Mouse (Mus musculus) forebrain, embryonic 15.5 days (tissue): ENCODE measurements at regions not wholly inside any gene's neighbourhood (a gene's known extent, or its start where the extent isn't known, plus 50 kb on each side); places are given as distances from the start of the nearest gene placed in this dataset.

Experiments
- ATAC-seq: fragments of 200-750 bp; cut with Nextera tagmentation; replicated peaks from 2 replicates; pipeline ENCODE4 v1.8.0; 2017; ENCODE audit warnings: mild to moderate bottlenecking, moderate TSS enrichment, moderate library complexity
- H3K27ac ChIP-seq: fragments of 300-500 bp; sonication (generic); replicated peaks from 2 replicates; pipeline ENCODE4 v1.5.1; 2015; ENCODE audit warnings: mild to moderate bottlenecking, inconsistent platforms
- H3K27me3 ChIP-seq: fragments of 300-500 bp; sonication (generic); 2 replicates; pipeline ENCODE4 v1.6.1; 2015; ENCODE audit warnings: inconsistent platforms
- H3K36me3 ChIP-seq: fragments of 300-500 bp; sonication (generic); 2 replicates; pipeline ENCODE4 v1.6.1; 2015; ENCODE audit warnings: mild to moderate bottlenecking, inconsistent platforms
- H3K4me1 ChIP-seq: fragments of 300-500 bp; sonication (generic); 2 replicates; pipeline ENCODE4 v1.6.1; 2015; ENCODE audit warnings: inconsistent platforms
- H3K4me2 ChIP-seq: fragments of 300-500 bp; sonication (generic); replicated peaks from 2 replicates; pipeline ENCODE4 v1.6.1; 2015; ENCODE audit warnings: mild to moderate bottlenecking, inconsistent platforms
- H3K4me3 ChIP-seq: fragments of 300-500 bp; sonication (generic); 2 replicates; pipeline ENCODE4 v1.5.1; 2015; ENCODE audit warnings: mild to moderate bottlenecking, inconsistent platforms
- H3K9ac ChIP-seq: fragments of 300-500 bp; sonication (generic); replicated peaks from 2 replicates; pipeline ENCODE4 v1.6.1; 2015; ENCODE audit warnings: mild to moderate bottlenecking, inconsistent platforms
- H3K9me3 ChIP-seq: fragments of 300-500 bp; sonication (generic); 2 replicates; pipeline ENCODE4 v1.6.1; 2016; ENCODE audit warnings: inconsistent platforms
- WGBS: fragments of 180-500 bp; shearing (Covaris S2); methylation state at CpG from one replicate; pipeline ENCODE4 v1.1.7; 2015; ENCODE audit warnings: mixed read lengths; 5-methylcytosine and 5-hydroxymethylcytosine counted together

DNA sequence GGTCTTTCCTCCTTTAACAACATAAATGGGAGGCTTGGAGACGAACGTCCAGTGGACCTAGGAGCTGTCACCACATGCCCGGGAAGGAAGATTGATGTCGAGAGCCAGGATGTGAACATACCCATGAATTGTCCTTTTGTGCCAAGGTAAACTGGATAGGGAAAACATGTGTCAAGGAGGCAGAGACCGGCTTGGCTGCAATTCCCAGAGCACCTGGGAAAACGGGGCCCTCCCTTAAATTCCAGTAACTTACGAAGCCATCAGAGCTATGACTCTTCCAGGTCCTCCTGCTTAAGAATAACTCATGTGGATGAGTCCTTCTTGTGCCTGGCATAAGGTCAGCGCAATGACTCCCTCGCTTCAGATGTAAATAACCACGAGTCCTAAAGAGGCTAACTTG is 112.2 kb upstream of the Zfp703 start:
- Histone ChIP-seq H3K4me3 (no peak overlapping the region), H3K27me3 (no peaks in the 10 kb centered on the region), H3K9ac (no peak overlapping the region), H3K27ac (no peak overlapping the region), H3K36me3 (no peaks in the 10 kb centered on the region), H3K4me2 (no peak overlapping the region), H3K9me3 (no peaks in the 10 kb centered on the region), H3K4me1 (no peaks in the 10 kb centered on the region)
- ATAC-seq: no peak
- WGBS: 92% methylated on average over 10 of the region's 10 CpGs

DNA sequence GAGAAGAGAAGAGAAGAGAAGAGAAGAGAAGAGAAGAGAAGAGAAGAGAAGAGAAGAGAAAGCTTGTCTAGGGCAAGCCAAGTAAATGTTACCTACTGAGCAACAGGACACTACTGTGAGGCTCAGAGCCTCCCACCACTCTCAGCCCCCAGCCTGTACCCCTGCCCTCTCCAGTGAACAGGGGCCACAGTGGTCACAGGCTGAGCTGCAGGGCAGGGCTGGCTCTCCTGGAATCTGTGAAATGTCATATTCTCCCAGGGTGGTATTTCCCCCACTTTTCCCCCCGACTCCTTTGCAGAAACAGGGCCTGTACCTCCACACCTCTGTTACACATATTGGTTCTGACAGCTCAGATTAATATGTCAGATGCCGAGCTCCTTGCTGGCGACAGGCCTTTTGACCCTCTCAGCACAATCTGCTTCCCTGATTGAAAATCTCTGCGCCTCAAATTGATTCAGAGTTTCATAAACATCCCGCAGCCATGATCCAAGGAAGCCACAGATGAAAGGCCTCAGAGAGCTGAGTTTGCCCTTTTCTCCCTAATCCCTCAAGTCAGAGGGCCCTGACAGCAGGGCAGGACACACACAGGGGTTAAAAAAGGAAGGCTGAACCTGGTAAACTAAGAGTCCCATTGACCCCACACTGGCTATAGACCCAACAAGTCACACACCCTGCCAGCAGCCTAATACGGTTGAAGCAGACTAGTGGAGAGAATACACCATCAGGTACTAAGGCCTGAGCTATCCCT is 108.8 kb upstream of the Zfp703 start:
- Histone ChIP-seq H3K4me2 (no peak overlapping the region), H3K27me3 (no peaks in the 10 kb centered on the region), H3K9ac (no peak overlapping the region), H3K27ac (no peak overlapping the region), H3K9me3 (no peaks in the 10 kb centered on the region), H3K4me1 (no peaks in the 10 kb centered on the region), H3K36me3 (no peaks in the 10 kb centered on the region), H3K4me3 (no peak overlapping the region)
- 80% methylated on average over 6 of the region's 6 CpGs for WGBS
- ATAC-seq: no peak

DNA sequence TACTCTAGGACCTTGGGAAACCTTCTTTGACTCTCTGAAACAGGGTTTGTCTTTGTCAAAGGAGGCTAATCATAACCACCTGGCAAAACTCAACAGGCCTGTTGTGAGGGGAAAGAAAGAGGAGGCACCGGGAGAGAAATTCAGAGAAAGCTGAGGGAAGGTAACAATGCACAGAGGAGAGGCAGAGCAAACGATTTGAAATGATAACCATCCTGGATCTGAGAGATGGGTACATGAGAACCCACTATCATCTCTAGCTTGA is 108.3 kb upstream of the Zfp703 start:
- Histone ChIP-seq H3K4me1 (no peaks in the 10 kb centered on the region), H3K27ac (no peak overlapping the region)

DNA sequence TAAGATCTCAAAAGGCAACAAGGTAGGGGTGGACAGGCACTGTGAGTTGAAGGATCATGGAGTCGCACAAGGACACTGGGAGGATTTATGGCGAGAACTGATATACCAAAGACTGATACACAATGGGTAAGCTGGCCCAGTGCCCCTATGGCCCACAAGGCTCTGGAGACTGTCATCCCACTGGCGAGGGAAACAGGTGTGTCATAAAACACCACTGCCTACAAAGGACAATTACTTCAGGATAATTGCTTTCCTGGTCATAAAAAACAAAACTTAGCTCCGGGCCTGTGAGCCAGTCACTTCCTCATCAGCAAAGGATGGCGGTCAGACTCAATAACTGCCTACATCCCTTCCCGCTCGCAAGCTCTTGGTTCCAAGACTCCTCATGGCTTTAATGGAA is 105.3 kb upstream of the Zfp703 start:
- Histone ChIP-seq H3K27me3 (no peaks in the 10 kb centered on the region), H3K36me3 (no peaks in the 10 kb centered on the region)
- 92% methylated on average over 7 of the region's 7 CpGs for WGBS

More for the DNA sequence above, 108.3 kb upstream of the Zfp703 start:
- Histone ChIP-seq H3K4me3 (no peak overlapping the region), H3K9me3 (no peaks in the 10 kb centered on the region), H3K27me3 (no peaks in the 10 kb centered on the region), H3K4me2 (no peak overlapping the region), H3K36me3 (no peaks in the 10 kb centered on the region), H3K9ac (no peak overlapping the region)
- no peak for ATAC-seq
- WGBS: 81% methylated on average over 2 of the region's 2 CpGs

DNA sequence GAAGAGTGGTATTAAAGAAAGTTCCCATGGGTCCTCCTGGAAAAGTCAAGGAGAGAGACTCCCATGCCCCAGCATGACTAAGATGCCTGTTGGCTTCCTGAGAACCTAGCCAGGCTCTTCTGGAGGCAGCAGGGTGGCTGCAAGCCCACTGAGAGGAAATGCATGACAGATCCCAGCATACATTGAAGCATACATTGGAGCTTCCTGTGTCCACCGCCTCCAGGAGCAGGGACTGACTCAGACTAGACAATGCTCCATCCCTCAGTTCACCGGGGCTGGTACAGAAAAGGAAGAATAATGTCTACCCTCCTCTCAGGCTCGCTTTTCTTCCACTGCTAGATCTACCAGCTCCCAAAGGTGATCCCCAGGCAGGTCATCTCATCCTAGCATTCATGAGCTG is 104.7 kb upstream of the Zfp703 start:
- 89% methylated on average over 3 of the region's 3 CpGs for WGBS
- H3K36me3 ChIP-seq: no peaks in the 10 kb centered on the region
- H3K9ac ChIP-seq: no peak overlapping the region
- H3K27ac ChIP-seq: no peak overlapping the region
- H3K9me3 ChIP-seq: no peaks in the 10 kb centered on the region
- H3K4me2 ChIP-seq: no peak overlapping the region
- no peaks in the 10 kb centered on the region for H3K4me1 ChIP-seq
- no peak overlapping the region for H3K4me3 ChIP-seq
- no peaks in the 10 kb centered on the region for H3K27me3 ChIP-seq
- ATAC-seq: no peak

More for the DNA sequence above, 105.3 kb upstream of the Zfp703 start:
- Histone ChIP-seq H3K4me2 (no peak overlapping the region), H3K9ac (no peak overlapping the region), H3K27ac (no peak overlapping the region), H3K9me3 (no peaks in the 10 kb centered on the region), H3K4me1 (no peaks in the 10 kb centered on the region), H3K4me3 (no peak overlapping the region)
- no peak for ATAC-seq

DNA sequence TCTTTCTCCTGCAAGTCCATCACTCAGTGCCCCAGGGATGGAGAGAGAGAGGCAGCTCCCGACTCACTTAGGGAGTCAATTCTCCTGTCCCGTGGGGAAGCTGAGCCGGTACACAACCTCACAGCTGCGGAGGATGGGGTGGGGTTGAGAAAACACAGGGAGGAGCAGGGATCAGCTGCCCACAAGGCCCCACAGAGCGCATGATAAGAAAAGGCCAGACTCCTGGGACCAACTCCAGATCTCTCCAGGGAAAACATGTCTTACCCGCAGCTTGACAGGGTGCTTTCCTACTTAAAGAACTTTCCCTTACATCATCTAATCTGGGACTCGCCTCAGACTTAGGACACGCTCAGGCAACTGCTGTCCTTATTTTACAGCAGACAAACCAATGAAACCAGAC is 104.3 kb upstream of the Zfp703 start:
- Histone ChIP-seq H3K27ac (no peak overlapping the region), H3K27me3 (no peaks in the 10 kb centered on the region), H3K9ac (no peak overlapping the region), H3K4me1 (no peaks in the 10 kb centered on the region), H3K36me3 (no peaks in the 10 kb centered on the region), H3K4me2 (no peak overlapping the region), H3K4me3 (no peak overlapping the region), H3K9me3 (no peaks in the 10 kb centered on the region)
- WGBS: 83% methylated on average over 8 of the region's 8 CpGs
- no peak for ATAC-seq

DNA sequence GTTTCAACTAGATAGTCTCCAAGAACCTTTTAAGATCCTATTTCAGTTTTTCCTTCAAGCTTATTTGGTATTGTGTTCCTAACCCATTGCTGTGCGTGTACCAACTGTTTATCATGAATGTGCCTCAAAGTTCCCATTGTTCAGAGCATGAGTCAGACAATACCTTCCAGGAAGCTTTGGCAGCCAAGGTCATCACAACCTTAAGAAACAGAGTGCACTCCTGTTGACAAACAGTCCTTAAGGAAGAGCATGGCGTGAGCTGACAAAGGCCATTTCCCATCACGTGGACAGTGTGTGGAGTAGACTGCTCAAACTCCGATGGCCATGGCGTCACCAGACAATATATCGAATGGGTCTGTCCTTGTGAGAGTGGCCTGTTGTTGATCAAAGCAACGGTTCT is 96.9 kb upstream of the Zfp703 start:
- WGBS: 72% methylated on average over 7 of the region's 7 CpGs

DNA sequence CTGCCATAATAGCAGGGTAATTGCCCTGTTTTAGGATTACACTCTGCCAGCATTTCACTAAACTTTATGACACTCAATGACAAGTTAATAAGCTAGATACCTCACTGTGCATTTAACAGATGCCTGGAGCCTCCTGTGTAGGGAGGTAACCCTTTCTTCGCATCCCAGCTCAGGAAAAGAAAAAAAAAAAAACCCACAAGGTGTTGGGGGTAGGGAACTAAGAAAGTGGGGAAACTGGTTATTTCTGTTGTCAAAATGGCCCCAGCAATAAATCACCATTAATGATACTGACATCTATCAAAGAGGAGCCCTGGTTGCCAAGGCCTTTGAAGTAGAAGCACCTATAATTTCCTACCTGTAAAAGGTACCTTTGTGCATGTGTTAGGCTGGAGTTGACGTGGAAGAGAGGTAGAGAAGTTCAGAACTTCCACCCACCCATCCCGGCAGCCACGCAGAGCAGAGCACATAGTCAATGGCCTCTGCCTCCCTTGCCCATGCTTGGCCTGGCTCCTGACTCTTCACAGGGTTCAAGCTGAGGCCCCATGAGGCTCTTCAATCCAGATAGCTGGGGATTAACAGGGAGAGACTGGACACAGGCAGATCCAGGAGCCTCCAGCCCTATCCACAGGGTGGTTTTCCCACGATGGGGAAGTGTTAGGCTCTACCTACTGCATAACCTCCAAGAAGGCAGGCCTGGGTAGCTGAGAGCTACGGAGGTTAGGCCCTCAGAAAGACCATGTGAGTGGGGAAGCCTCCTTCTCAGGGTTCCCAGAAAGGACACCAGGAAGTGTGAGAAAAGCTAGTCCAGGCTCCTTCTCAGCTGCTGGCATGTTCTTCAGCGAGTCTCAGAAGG is 95.6 kb upstream of the Zfp703 start:
- H3K4me2 ChIP-seq: no peak overlapping the region
- 81% methylated on average over 7 of the region's 7 CpGs for WGBS
- H3K9ac ChIP-seq: no peak overlapping the region
- H3K27me3 ChIP-seq: no peaks in the 10 kb centered on the region
- ATAC-seq: no peak
- H3K36me3 ChIP-seq: no peaks in the 10 kb centered on the region
- H3K4me1 ChIP-seq: no peaks in the 10 kb centered on the region
- no peaks in the 10 kb centered on the region for H3K9me3 ChIP-seq
- H3K4me3 ChIP-seq: no peak overlapping the region
- no peak overlapping the region for H3K27ac ChIP-seq

More for the DNA sequence above, 96.9 kb upstream of the Zfp703 start:
- H3K9ac ChIP-seq: no peak overlapping the region
- no peaks in the 10 kb centered on the region for H3K4me1 ChIP-seq
- no peak overlapping the region for H3K4me2 ChIP-seq
- H3K27me3 ChIP-seq: no peaks in the 10 kb centered on the region
- H3K36me3 ChIP-seq: no peaks in the 10 kb centered on the region
- no peaks in the 10 kb centered on the region for H3K9me3 ChIP-seq
- H3K4me3 ChIP-seq: no peak overlapping the region
- H3K27ac ChIP-seq: no peak overlapping the region
- no peak for ATAC-seq

DNA sequence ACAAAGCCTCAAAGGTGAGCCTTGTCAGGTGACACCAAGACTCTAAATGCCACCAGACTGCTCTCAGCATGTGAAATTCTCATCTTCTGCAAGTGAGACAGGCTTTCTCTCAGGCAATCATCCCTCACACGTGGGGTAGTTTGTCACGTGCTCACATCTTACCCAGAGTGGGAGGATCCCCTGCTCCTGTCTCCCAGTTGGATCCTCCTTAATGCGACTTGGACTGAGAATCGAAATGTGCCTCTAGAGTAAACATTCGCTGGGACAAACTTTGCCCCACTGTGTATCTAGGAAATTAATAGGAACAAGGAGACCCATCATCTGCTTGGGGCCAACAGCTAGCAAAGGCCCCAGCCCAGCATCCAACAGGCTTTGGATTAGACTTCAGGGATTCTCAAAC is 94.5 kb upstream of the Zfp703 start:
- Histone ChIP-seq H3K27me3 (no peaks in the 10 kb centered on the region), H3K4me3 (no peak overlapping the region), H3K36me3 (no peaks in the 10 kb centered on the region), H3K4me2 (no peak overlapping the region), H3K9me3 (no peaks in the 10 kb centered on the region), H3K9ac (no peak overlapping the region), H3K4me1 (no peaks in the 10 kb centered on the region), H3K27ac (no peak overlapping the region)
- 82% methylated on average over 5 of the region's 5 CpGs for WGBS
- ATAC-seq: no peak

DNA sequence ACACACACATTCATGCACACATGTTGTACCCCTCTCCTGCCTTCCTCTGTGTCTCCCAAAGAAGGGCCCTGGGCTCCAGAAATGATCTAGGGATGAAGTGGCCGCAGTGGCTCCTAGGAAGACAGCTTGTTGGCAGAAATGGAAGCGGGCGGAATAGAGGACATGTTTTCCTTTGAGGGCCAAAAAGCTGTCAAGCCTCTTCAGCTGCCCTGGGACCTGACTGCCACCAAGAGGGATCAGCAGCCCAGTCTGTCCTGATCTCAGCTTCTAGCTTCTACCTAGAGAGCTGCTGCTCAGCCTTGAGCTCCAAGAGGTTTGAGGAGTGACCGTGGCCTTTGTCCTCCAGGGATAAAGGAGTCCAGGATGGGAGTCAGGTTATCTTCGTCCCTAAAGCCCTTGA is 93.8 kb upstream of the Zfp703 start:
- WGBS: 82% methylated on average over 5 of the region's 5 CpGs
- H3K4me1 ChIP-seq: no peaks in the 10 kb centered on the region

DNA sequence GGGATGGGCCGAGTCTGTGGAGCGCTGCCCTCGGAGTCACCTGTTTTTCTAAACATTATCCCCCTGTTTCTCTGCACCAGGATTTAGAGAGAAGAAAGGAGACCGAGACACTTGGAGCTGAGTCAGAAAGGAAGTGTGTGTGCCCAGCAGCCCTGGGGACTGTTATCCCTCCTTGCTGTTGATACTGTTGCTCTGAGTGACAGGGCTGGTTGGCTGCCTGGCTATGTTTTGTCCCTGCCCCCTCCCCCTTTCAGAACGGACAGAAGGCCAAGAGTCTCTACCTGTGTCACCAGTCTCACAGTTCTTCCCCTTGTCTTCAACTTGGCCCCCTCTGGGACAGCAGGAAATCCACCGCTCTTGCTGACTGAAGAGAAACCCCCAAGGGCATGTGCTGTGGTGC is 93.4 kb upstream of the Zfp703 start:
- no peaks in the 10 kb centered on the region for H3K27me3 ChIP-seq
- no peak overlapping the region for H3K4me3 ChIP-seq
- H3K4me2 ChIP-seq: no peak overlapping the region
- no peak overlapping the region for H3K9ac ChIP-seq
- no peaks in the 10 kb centered on the region for H3K4me1 ChIP-seq
- H3K9me3 ChIP-seq: no peaks in the 10 kb centered on the region
- no peak overlapping the region for H3K27ac ChIP-seq
- ATAC-seq: no peak
- WGBS: 70% methylated on average over 6 of the region's 6 CpGs
- no peaks in the 10 kb centered on the region for H3K36me3 ChIP-seq

More for the DNA sequence above, 93.8 kb upstream of the Zfp703 start:
- H3K27me3 ChIP-seq: no peaks in the 10 kb centered on the region
- H3K4me3 ChIP-seq: no peak overlapping the region
- H3K9ac ChIP-seq: no peak overlapping the region
- no peak overlapping the region for H3K4me2 ChIP-seq
- no peaks in the 10 kb centered on the region for H3K36me3 ChIP-seq
- no peak overlapping the region for H3K27ac ChIP-seq
- no peak for ATAC-seq
- no peaks in the 10 kb centered on the region for H3K9me3 ChIP-seq

DNA sequence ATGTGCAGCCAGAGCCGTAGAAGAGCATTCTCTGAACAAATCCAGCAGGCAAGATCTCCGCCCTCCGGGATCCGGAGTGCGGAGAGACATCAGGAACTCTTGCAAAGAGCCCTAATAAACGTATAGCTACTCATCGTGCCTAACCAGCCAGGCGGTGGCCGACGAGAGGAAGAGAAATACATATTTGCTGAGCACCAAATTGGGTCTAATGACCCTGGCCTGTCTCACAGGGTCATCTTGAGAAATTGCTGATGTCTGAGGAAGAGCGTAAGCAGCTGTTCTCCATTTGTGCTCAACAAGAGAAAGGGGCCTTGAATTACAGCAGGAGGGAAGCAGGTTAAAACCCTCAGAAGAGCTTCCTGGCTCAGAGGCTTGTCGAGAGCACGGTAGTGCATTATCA is 92.8 kb upstream of the Zfp703 start:
- H3K27ac ChIP-seq: no peak overlapping the region
- H3K36me3 ChIP-seq: no peaks in the 10 kb centered on the region
- no peak overlapping the region for H3K4me2 ChIP-seq
- WGBS: 87% methylated on average over 13 of the region's 13 CpGs
- no peaks in the 10 kb centered on the region for H3K9me3 ChIP-seq
- no peaks in the 10 kb centered on the region for H3K27me3 ChIP-seq
- no peak overlapping the region for H3K9ac ChIP-seq
- no peak overlapping the region for H3K4me3 ChIP-seq
- no peak for ATAC-seq
- no peaks in the 10 kb centered on the region for H3K4me1 ChIP-seq

DNA sequence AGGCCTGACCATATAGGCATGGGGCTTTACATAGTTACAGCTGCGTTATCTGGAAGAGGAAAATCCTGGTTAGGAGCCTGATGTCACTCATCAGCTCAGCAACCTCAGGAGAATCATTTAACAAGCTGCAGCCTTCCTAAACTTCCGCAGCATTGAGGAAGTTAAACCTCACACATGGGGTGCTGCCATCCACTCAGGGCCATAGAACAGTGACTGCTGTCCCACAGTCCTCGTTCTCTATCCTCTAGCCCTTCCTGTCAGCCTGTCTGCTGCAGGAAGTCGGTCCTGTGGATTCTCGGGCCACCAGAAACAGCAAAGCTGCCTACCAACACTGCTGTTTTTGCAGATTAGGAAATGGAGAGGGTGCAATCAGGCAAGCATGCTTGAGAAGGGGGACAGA is 91.8 kb upstream of the Zfp703 start:
- Histone ChIP-seq H3K9me3 (no peaks in the 10 kb centered on the region), H3K9ac (no peak overlapping the region), H3K4me1 (no peaks in the 10 kb centered on the region), H3K27ac (no peak overlapping the region), H3K4me2 (no peak overlapping the region), H3K27me3 (no peaks in the 10 kb centered on the region), H3K36me3 (no peaks in the 10 kb centered on the region), H3K4me3 (no peak overlapping the region)
- WGBS: 86% methylated on average over 5 of the region's 5 CpGs
- ATAC-seq: no peak
